Mouse (Mus musculus): Measurements from ENCODE around the gene Numbl. TPM values are rescaled to one million over a fixed set of nuclear protein-coding genes. Genes with fewer than 3 reads are reported as not detected.

Gene Numbl
- total and polyA plus RNA-seq, 3 experiments = 1.3 to 5.7 (median 4.5) TPM

- no peaks in the 10 kb centered on the region for H3K9me3 ChIP-seq (replicated peaks)
- DNase-seq (ENCODE audit: low spot score) = no peak
- no peak for ATAC-seq (ENCODE audit: extremely low read depth, insufficient number of reproducible peaks, low FRiP score, poor library complexity, severe bottlenecking)
- no peaks in the 10 kb centered on the region; the same call in 1 of the 2 replicates for H3K4me1 ChIP-seq (ENCODE audit: insufficient read depth, low read depth, low read length)
- peaks cover 9% of the 10 kb centered on the region; the same call in 1 of the 2 replicates for H3K27me3 ChIP-seq (ENCODE audit: insufficient read depth, low read length)
- TF ChIP-seq TAL1 (conservative IDR thresholded peaks at IDR 0.05; ENCODE audit: low read depth, low read length) (no peak), GATA2 (IDR thresholded peaks at IDR 0.05; ENCODE audit: borderline replicate concordance, low read depth, low read length) (no peak), CTCF (IDR thresholded peaks at IDR 0.05; ENCODE audit: low read depth, low read length) (no peak), GATA1 (IDR thresholded peaks at IDR 0.05; ENCODE audit: borderline replicate concordance, low read length) (no peak), POLR2AphosphoS5 (IDR thresholded peaks at IDR 0.05; ENCODE audit: insufficient replicate concordance, low read depth, low read length) (no peak)
- H3K36me3 ChIP-seq (replicated peaks) = no peaks in the 10 kb centered on the region
- H3K4me3 ChIP-seq (ENCODE audit: low read depth, low read length) = no peak overlapping the region
Observed at GRCm38 (mm10) chr7:27300351-27300750, 42.1 kb downstream of the Numbl start.

DNA sequence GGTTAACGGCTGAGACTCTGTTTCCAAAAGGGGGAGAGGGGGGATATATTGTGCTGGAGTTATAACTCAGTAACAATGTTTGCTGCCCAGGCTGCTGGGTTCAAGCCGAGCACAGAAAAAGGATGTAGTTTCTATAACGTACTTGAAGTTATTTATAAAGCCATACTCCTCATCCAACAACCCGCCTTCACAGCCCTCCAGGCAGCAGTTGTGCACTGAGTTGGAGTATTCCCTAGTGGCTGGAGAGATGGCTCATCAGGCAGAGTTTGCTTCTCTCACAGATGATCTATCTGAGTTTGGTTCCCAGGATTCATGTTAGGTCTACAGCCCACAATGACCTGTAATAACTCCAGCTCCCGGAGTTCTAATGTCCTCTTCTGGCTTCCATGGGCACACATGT, 42.6 kb downstream of the Numbl start:
- H3K4me3 ChIP-seq (ENCODE audit: low read depth, low read length) = no peak overlapping the region
- no peak for TF ChIP-seq GATA1 (IDR thresholded peaks at IDR 0.05; ENCODE audit: borderline replicate concordance, low read length)
- no peak for TF ChIP-seq CTCF (IDR thresholded peaks at IDR 0.05; ENCODE audit: low read depth, low read length)
- TF ChIP-seq GATA2 (IDR thresholded peaks at IDR 0.05; ENCODE audit: borderline replicate concordance, low read depth, low read length) = no peak
- TF ChIP-seq TAL1 (conservative IDR thresholded peaks at IDR 0.05; ENCODE audit: low read depth, low read length) = no peak
- TF ChIP-seq POLR2AphosphoS5 (IDR thresholded peaks at IDR 0.05; ENCODE audit: insufficient replicate concordance, low read depth, low read length) = no peak
- ATAC-seq (ENCODE audit: extremely low read depth, insufficient number of reproducible peaks, low FRiP score, poor library complexity, severe bottlenecking) (no peak), DNase-seq (ENCODE audit: low spot score) (no peak)
- H3K9me3 ChIP-seq (replicated peaks) = no peaks in the 10 kb centered on the region
- peaks cover 10% of the 10 kb centered on the region; the same call in 1 of the 2 replicates for H3K27me3 ChIP-seq (ENCODE audit: insufficient read depth, low read length)
- no peaks in the 10 kb centered on the region for H3K36me3 ChIP-seq (replicated peaks)
- H3K4me1 ChIP-seq (ENCODE audit: insufficient read depth, low read depth, low read length) = no peaks in the 10 kb centered on the region; the same call in 1 of the 2 replicates

GRCm38 (mm10) chr7:27302172-27302571, 43.9 kb downstream of the Numbl start:
- no peak for DNase-seq (ENCODE audit: low spot score)
- H3K27me3 ChIP-seq (ENCODE audit: insufficient read depth, low read length) = peaks cover 10% of the 10 kb centered on the region; the same call in 1 of the 2 replicates
- H3K4me1 ChIP-seq (ENCODE audit: insufficient read depth, low read depth, low read length) = no peaks in the 10 kb centered on the region; the same call in 1 of the 2 replicates
- H3K36me3 ChIP-seq (replicated peaks) = no peaks in the 10 kb centered on the region
- ATAC-seq (ENCODE audit: extremely low read depth, insufficient number of reproducible peaks, low FRiP score, poor library complexity, severe bottlenecking) = no peak
- H3K9me3 ChIP-seq (replicated peaks) = no peaks in the 10 kb centered on the region
- H3K4me3 ChIP-seq (ENCODE audit: low read depth, low read length) = no peak overlapping the region
- TF ChIP-seq TAL1 (conservative IDR thresholded peaks at IDR 0.05; ENCODE audit: low read depth, low read length) (no peak), GATA2 (IDR thresholded peaks at IDR 0.05; ENCODE audit: borderline replicate concordance, low read depth, low read length) (no peak), GATA1 (IDR thresholded peaks at IDR 0.05; ENCODE audit: borderline replicate concordance, low read length) (no peak), POLR2AphosphoS5 (IDR thresholded peaks at IDR 0.05; ENCODE audit: insufficient replicate concordance, low read depth, low read length) (no peak), CTCF (IDR thresholded peaks at IDR 0.05; ENCODE audit: low read depth, low read length) (no peak)

GRCm38 (mm10) chr7:27305091-27305730, 47.0 kb downstream of the Numbl start:
- TF ChIP-seq TAL1 (conservative IDR thresholded peaks at IDR 0.05; ENCODE audit: low read depth, low read length) (no peak), GATA1 (IDR thresholded peaks at IDR 0.05; ENCODE audit: borderline replicate concordance, low read length) (no peak), POLR2AphosphoS5 (IDR thresholded peaks at IDR 0.05; ENCODE audit: insufficient replicate concordance, low read depth, low read length) (no peak), CTCF (IDR thresholded peaks at IDR 0.05; ENCODE audit: low read depth, low read length) (no peak), GATA2 (IDR thresholded peaks at IDR 0.05; ENCODE audit: borderline replicate concordance, low read depth, low read length) (no peak)
- H3K4me1 ChIP-seq (ENCODE audit: insufficient read depth, low read depth, low read length) = peaks cover 8% of the 10 kb centered on the region
- ATAC-seq (ENCODE audit: extremely low read depth, insufficient number of reproducible peaks, low FRiP score, poor library complexity, severe bottlenecking) = no peak
- DNase-seq (ENCODE audit: low spot score) = no peak
- no peaks in the 10 kb centered on the region for H3K36me3 ChIP-seq (replicated peaks)
- H3K4me3 ChIP-seq (ENCODE audit: low read depth, low read length) = no peak overlapping the region
- peaks cover 19% of the 10 kb centered on the region for H3K27me3 ChIP-seq (ENCODE audit: insufficient read depth, low read length)
- H3K9me3 ChIP-seq (replicated peaks) = no peaks in the 10 kb centered on the region

DNA sequence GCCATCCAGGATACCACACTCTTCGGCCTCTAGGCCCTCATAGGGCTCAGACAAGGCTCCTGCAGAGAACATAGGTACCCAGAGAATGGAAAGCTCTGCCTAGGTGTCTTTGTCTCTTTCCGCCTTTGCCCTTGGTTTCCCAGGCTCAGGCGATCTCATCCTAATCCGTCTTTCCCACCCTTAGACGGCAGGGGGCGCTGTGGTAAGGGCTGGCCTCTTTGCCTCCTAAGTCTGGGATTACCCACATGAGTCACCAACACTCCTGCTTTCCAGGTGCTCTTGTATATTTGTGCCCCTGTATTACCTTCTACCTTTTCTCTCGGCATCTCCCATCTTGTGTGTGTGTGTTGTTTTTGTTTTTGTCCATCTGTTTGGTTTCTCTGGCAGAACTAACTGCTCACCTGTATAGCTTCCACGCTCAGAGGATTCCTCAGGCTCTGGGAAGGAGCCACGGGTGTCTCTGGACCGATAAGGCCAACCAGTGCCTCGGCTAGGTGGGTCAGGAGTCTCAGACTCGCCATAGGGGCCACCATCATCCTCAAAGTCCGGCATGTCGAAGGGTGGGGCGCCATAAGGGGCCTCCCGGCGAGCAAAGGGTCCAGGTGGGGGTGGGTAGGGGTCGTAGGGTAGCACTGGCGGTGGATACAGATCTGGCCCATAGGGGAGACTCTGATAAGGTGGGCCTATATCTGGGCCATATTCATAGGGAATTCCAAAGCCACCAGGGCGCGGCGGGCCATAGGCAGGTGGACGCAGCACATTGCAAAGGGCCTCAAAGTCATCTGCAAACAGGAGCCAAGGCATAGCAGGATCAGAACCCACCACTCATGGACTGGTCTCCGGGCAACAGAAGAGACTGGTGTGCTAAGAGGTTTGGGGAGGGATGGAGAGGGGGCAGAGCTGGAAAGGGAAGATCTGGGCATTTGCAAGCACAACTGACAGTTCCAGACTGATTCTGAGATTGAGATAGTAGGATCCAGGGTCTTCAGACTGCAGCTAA, 48.2 kb downstream of the Numbl start:
- no peaks in the 10 kb centered on the region for H3K9me3 ChIP-seq (replicated peaks)
- H3K4me1 ChIP-seq (ENCODE audit: insufficient read depth, low read depth, low read length) = peaks cover 18% of the 10 kb centered on the region
- DNase-seq (ENCODE audit: low spot score) (peak; percentile 39), ATAC-seq (ENCODE audit: extremely low read depth, insufficient number of reproducible peaks, low FRiP score, poor library complexity, severe bottlenecking) (no peak)
- peaks cover 30% of the 10 kb centered on the region for H3K27me3 ChIP-seq (ENCODE audit: insufficient read depth, low read length)
- H3K36me3 ChIP-seq (replicated peaks) = no peaks in the 10 kb centered on the region
- TF ChIP-seq CTCF (IDR thresholded peaks at IDR 0.05; ENCODE audit: low read depth, low read length) (peak; percentile 74), TAL1 (conservative IDR thresholded peaks at IDR 0.05; ENCODE audit: low read depth, low read length) (no peak), GATA1 (IDR thresholded peaks at IDR 0.05; ENCODE audit: borderline replicate concordance, low read length) (no peak)
- H3K4me3 ChIP-seq (ENCODE audit: low read depth, low read length) = no peak overlapping the region

DNA sequence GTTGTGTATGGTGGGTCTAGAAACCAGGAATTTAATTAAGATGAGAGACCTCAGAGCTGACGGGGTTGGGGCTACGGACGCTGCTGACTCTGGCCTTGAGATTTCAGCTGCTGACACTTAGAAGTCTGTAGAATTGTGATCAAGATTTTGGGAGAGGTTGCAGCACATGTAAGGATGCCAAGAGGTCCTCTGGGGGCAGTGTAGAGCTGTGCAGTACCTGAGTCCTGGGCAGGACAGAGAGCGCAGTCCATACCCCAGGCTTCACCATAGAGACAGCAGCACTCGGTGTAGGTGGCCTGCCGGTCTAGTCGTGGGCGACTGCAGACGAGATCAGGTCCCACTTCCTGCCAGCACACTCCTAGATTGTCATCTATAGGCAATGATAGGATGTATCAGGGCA, 49.3 kb downstream of the Numbl start:
- Histone ChIP-seq H3K4me1 (ENCODE audit: insufficient read depth, low read depth, low read length) (peaks cover 18% of the 10 kb centered on the region), H3K4me3 (ENCODE audit: low read depth, low read length) (no peak overlapping the region), H3K27me3 (ENCODE audit: insufficient read depth, low read length) (peaks cover 33% of the 10 kb centered on the region), H3K9me3 (replicated peaks) (no peaks in the 10 kb centered on the region), H3K36me3 (replicated peaks) (no peaks in the 10 kb centered on the region)
- ATAC-seq (ENCODE audit: extremely low read depth, insufficient number of reproducible peaks, low FRiP score, poor library complexity, severe bottlenecking) (no peak), DNase-seq (ENCODE audit: low spot score) (no peak)
- TF ChIP-seq GATA2 (IDR thresholded peaks at IDR 0.05; ENCODE audit: borderline replicate concordance, low read depth, low read length) (no peak), CTCF (IDR thresholded peaks at IDR 0.05; ENCODE audit: low read depth, low read length) (no peak), GATA1 (IDR thresholded peaks at IDR 0.05; ENCODE audit: borderline replicate concordance, low read length) (no peak), POLR2AphosphoS5 (IDR thresholded peaks at IDR 0.05; ENCODE audit: insufficient replicate concordance, low read depth, low read length) (no peak), TAL1 (conservative IDR thresholded peaks at IDR 0.05; ENCODE audit: low read depth, low read length) (no peak)

Data from G1E (cell line).